9 mouse cellular contexts compared by ENCODE assay signal in the genomic region with DNA sequence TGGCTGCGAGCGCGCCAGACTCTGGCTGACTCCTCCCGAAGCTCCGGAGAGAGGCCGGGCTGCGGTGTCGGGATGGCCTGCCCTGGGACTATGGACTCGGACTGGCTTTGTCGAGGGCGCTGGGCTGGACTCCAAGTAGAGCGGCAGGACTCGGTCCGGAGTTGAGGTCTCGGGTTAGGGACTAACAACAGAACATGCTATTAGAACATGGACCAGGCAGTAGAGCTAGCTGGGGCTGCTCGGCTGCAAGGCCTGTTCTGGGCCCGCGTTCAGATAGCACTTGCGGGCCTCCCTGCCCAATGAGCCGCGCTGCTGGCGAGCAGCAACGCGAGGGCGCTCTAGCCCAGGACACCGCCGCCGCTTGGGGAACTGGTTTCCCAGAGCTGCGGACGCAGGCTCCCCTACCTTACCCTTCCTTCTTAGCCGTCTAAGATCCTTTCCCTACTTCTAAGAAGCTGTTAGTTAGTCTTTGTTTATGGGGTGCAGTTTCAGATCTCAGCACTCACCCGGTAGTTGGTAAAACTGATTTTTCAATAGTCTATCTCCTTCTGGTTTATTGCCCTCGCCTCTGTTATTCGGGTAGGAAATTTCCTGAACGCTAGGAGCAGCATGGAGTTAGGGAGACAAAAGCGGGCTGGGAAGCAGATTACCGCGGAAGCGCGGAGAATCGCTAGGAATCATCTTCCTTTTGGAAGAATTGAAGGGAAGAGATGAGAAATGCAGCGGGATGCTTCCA. TPM values are rescaled to one million over a fixed set of nuclear protein-coding genes. Genes with fewer than 3 reads are reported as not detected.
DNase-seq lines count a peak whose midpoint lies in the region; ATAC-seq lines count a peak whose summit lies in the region.
"Had no signal": no experiment of that assay in that cellular context is flagged by ENCODE, and none has a peak within 500 bp of the region (broad histone marks: within the 10 kb centered on the region; RNA-seq: fewer than 3 reads in every experiment).

No protein-coding gene starts in this region.

- H3K9ac ChIP-seq in forebrain, embryonic 15.5 days (replicated peaks): peak overlapping the region; percentile 73
- no peak overlapping the region for H3K9ac ChIP-seq in limb, embryonic 15.5 days

- H3K4me1 ChIP-seq in forebrain, embryonic 15.5 days: peaks cover 2% of the 10 kb centered on the region; the same call in 1 of the 2 replicates
- peaks cover 8% of the 10 kb centered on the region for H3K4me1 ChIP-seq in limb, embryonic 15.5 days

- WGBS in forebrain, embryonic 15.5 days: under 1% methylated on average over 42 of the region's 42 CpGs
- under 1% methylated on average over 42 of the region's 42 CpGs for WGBS in limb, embryonic 15.5 days

- H3K4me2 ChIP-seq in forebrain, embryonic 15.5 days (replicated peaks): peak overlapping the region; percentile 45
- H3K4me2 ChIP-seq in limb, embryonic 15.5 days: 0 out of 2 replicates have a peak overlapping the region, but pooled peaks have one; percentile 21

- H3K9me3 ChIP-seq in forebrain, embryonic 15.5 days: no peaks in the 10 kb centered on the region
- no peaks in the 10 kb centered on the region for H3K9me3 ChIP-seq in limb, embryonic 15.5 days

- H3K4me3 ChIP-seq in forebrain, embryonic 15.5 days: peak overlapping the region; percentile 46
- peak overlapping the region; percentile 12 for H3K4me3 ChIP-seq in limb, embryonic 15.5 days

- no peaks in the 10 kb centered on the region for H3K36me3 ChIP-seq in forebrain, embryonic 15.5 days
- no peaks in the 10 kb centered on the region for H3K36me3 ChIP-seq in limb, embryonic 15.5 days

- DNase-seq in adrenal gland, adult (ENCODE audit: inconsistent age in 2 of 2, low spot score in 1 of 2): peak; percentile 29 to 72
- no peak for DNase-seq in adrenal gland, adult 18-20 months (ENCODE audit: low spot score in 2 of 2)
- peak; percentile 84 for DNase-seq in Muller cell, postnatal 12 days (ENCODE audit: inconsistent ontology term)
- DNase-seq in kidney, adult 18-20 months: peak; percentile 59
- DNase-seq in right cerebral cortex, adult 18-20 months: peak; percentile 81
- DNase-seq in urinary bladder, adult 2 months (ENCODE audit: low spot score): no peak

- peak; percentile 75 for ATAC-seq in forebrain, embryonic 15.5 days (replicated peaks)
- ATAC-seq in limb, embryonic 15.5 days (ENCODE audit: insufficient number of reproducible peaks, low FRiP score, low TSS enrichment, low read depth): peak; percentile 69

- no peaks in the 10 kb centered on the region for H3K27me3 ChIP-seq in forebrain, embryonic 15.5 days
- peaks cover 66% of the 10 kb centered on the region for H3K27me3 ChIP-seq in limb, embryonic 15.5 days

- peak overlapping the region; percentile 96 for H3K27ac ChIP-seq in forebrain, embryonic 15.5 days (replicated peaks)
- no peak overlapping the region for H3K27ac ChIP-seq in limb, embryonic 15.5 days

RNA-seq across cellular contexts. Expression of a gene that starts 6.5 kb away (rescaled TPM):
- not detected for total RNA-seq in adrenal gland, adult 18-20 months (2021)
- polyA plus RNA-seq in forebrain, embryonic 15.5 days (2015; fragmentation: Nextera tagmentation; extraction: Ambion mirVana): 2.8 and 3.0 TPM in 2 replicates
- not detected in 2 replicates for polyA plus RNA-seq in limb, embryonic 15.5 days (2015; fragmentation: Nextera tagmentation; extraction: Ambion mirVana)
- not detected in 2 replicates for polyA plus RNA-seq in urinary bladder, adult 2 months (2012; rRNA removed)
- total RNA-seq: neutrophil, adult 5-6 weeks had no signal

RNA-seq across cellular contexts. Expression of a gene that starts 9.0 kb away (rescaled TPM):
- not detected for total RNA-seq in adrenal gland, adult 18-20 months (2021)
- 110 and 111 TPM in 2 replicates for polyA plus RNA-seq in forebrain, embryonic 15.5 days (2015; fragmentation: Nextera tagmentation; extraction: Ambion mirVana)
- not detected in 2 replicates for polyA plus RNA-seq in limb, embryonic 15.5 days (2015; fragmentation: Nextera tagmentation; extraction: Ambion mirVana)
- not detected in 2 replicates for polyA plus RNA-seq in urinary bladder, adult 2 months (2012; rRNA removed)
- total RNA-seq: neutrophil, adult 5-6 weeks had no signal

Comparison
In these comparisons a context has a peak if more than half of its experiments do, and no peak if none do; other contexts are left out.
1. DNase-seq: peak in adrenal gland, adult (2 of 2), Muller cell, postnatal 12 days (single experiment), kidney, adult 18-20 months (single experiment) and right cerebral cortex, adult 18-20 months (single experiment); none in adrenal gland, adult 18-20 months (0 of 2) and urinary bladder, adult 2 months (single experiment).
2. RNA of a gene that starts 9.0 kb away (polyA plus RNA-seq): 110 to 111 TPM in forebrain, embryonic 15.5 days; not detected in limb, embryonic 15.5 days and not detected in urinary bladder, adult 2 months; every median in the first group is over 100 times any median in the second.